In genomic region chr2:163974056-163974455, GRCm38 (mm10) we compare ENCODE assay signal across 5 mouse cellular contexts.
"Had no signal": no experiment of that assay in that cellular context is flagged by ENCODE, and none has a peak within 500 bp of the region (broad histone marks: within the 10 kb centered on the region; RNA-seq: fewer than 3 reads in every experiment).

No protein-coding gene starts in this region.

- DNase-seq: left cerebral cortex, postnatal 4 days; lung, adult 18-20 months; right cerebral cortex, adult 18-20 months; right cerebral cortex, postnatal 25 days; thymus, postnatal 36 days had no signal
